Mouse (Mus musculus) central nervous system, embryonic 11.5 days (tissue): ENCODE measurements around the gene Gm5580. TPM values are rescaled to one million over a fixed set of nuclear protein-coding genes. Genes with fewer than 3 reads are reported as not detected.

Experiments used
- polyA plus RNA-seq: library from polyadenylated mRNA; depleted of rRNA; stranded (reverse); fragments of >200 nt; gene quantifications from 2 replicates; pipeline ENCODE4 v1.2.3, GENCODE M21; 2012; rRNA removed

Gene Gm5580
- polyA plus RNA-seq = 0.09 and 0.31 TPM in 2 replicates

DNA sequence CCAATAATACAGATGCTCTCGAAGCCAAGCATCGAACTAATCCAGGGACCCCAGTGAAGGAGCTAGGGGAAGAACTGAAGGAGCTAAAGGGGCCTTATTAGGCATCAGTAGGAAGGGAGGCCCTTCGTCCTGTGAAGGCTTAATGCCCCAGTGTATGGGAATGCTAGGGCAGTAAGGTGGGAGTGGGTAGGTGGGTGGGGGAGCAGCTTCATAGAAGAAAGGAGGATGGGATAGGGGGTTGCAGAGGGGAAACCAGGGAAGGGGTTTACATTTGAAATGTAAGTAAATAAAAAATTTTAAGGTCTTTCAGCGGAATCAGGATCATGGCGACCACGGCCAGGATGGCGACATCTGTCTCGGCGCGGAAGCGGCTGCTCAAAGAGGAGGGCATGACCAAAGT lies at the start of gene Gm5580:
Gene Gm5580, plus strand, starts transcription at position 301 of the 400 bp plus-strand sequence.

DNA sequence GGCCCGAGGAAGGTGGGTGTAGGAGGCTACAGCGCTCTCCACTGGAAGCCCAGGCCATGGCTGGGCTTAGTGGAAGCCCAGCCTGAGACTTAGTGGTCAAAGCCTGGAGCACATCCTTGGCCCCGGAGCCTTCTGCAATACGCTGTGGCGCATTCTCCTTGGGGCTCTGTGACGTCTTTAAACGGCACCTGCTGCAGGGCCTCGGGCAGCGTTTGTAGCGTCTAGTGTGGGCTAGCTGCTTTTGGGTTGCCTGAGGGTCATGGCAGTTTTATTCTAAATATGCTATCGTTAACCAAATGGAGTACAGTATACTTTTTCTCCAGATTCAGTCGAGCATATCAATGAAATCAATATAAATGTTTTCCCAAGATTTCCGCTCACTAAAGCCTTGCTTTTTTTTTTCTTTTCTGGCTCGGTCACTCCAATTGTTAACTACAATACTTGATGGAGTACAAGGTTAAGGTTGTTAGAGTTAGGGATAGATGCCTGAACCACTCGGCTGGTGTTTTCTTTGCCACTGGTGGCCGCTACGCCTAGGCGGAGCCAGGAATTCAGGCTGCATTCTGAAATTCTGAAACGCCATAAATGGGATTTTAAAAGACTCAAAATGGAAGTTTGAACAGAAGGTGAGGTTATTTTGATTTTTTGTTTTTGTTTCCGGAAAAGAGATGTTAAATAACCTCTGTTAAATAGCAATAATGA lies 44.5 kb upstream of the Gm5580 start, which contains the start of gene Olfr212:
Gene Olfr212, plus strand, starts transcription at position 215 of the 702 bp plus-strand sequence.

DNA sequence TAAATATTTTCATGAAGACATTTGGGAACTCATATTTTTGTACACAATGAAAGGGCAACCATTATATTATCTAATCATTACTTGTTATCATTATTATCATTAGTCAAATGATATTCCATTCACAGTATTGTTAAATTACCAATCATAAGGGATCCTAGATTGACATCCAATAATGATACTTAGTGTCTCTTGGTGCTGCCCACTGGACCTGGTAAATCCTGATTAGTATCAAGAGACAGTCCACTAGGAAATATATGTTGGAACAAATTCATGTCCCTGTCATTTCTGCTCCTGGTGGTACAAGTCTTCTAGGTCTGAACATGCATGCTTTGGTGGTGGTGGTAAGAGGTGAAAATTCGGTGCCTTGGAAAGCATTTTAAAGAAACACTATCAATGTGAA lies 12.8 kb upstream of the Gm5580 start, which contains the start of gene Olfr213:
Gene Olfr213, plus strand, starts transcription at position 301 of the 400 bp plus-strand sequence.

DNA sequence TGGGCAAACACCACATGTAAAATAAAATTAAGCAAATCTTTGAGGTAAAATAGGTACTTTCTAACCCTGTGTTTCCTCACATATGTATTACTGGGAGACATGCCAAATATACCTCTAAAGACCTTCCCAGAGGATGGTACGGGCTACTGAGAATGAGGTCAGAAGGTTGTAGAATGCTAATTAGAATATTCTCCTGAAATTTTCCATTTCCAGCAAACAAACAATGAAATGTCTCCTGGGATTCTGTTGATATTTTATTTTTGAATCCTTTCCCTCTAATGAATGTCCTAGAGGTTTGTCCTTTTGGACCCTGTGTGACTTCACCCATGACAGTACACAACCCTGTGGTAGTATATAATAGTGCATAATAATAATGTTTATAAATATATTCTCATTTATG lies 3.0 kb downstream of the Gm5580 start, which contains the start of gene Olfr214:
Gene Olfr214, plus strand, starts transcription at position 301 of the 400 bp plus-strand sequence.

DNA sequence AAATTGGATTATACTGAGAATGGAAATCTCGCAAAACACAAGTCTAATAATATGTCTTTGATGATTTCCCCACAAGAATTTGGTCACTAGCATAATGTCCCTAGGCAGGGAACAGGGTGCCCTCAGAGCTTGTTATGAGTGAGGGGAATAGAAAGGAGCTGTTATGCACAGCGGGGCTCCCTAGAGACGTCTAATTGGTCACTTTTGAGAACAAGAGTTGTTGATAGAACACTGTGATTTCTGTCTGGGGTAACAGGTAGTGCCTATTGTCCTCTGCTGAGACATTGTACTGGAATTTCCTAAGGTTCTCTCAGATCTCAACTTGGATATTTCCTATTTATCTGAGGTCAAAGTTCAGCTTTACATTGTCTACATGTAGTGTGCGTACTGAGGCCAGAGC lies 33.2 kb downstream of the Gm5580 start, which contains the start of gene Olfr215:
Gene Olfr215, minus strand, starts transcription at position 101 of the 400 bp plus-strand sequence.

Other genes starting within 250 kb of the Gm5580 start
- gene March8, start 213.1 kb upstream of the Gm5580 start, polyA plus RNA-seq = 59.2 and 68.2 TPM in 2 replicates
- 0.59 and 0.62 TPM in 2 replicates for gene Alox5, start 90.0 kb upstream of the Gm5580 start, polyA plus RNA-seq
- not detected in 2 replicates for gene Olfr211, start 62.0 kb upstream of the Gm5580 start, polyA plus RNA-seq
- not detected in 2 replicates for gene Olfr212, start 44.6 kb upstream of the Gm5580 start, polyA plus RNA-seq
- gene Olfr213, start 12.7 kb upstream of the Gm5580 start, polyA plus RNA-seq = not detected in 2 replicates
- not detected in 2 replicates for gene Olfr214, start 3.1 kb downstream of the Gm5580 start, polyA plus RNA-seq
- gene Olfr215, start 33.1 kb downstream of the Gm5580 start, polyA plus RNA-seq = not detected in 2 replicates
- gene Zfp422, start 77.9 kb downstream of the Gm5580 start, polyA plus RNA-seq = 153 and 167 TPM in 2 replicates
- 2.6 and 6.3 TPM in 2 replicates for gene Depp1, start 99.5 kb downstream of the Gm5580 start, polyA plus RNA-seq
- 13.6 and 13.8 TPM in 2 replicates for gene Rassf4, start 122.8 kb downstream of the Gm5580 start, polyA plus RNA-seq
- 0.01 and 0.04 TPM in 2 replicates for gene Tmem72, start 165.8 kb downstream of the Gm5580 start, polyA plus RNA-seq